Mouse (Mus musculus) testis, postnatal 10 days (tissue): ENCODE results near the gene Mrpl49.

ENCODE experiments used
- DNase-seq: peaks from one replicate; pipeline ENCODE4 v3.0.0; 2021; ENCODE audit warnings: low spot score

Mrpl49 gene

DNA sequence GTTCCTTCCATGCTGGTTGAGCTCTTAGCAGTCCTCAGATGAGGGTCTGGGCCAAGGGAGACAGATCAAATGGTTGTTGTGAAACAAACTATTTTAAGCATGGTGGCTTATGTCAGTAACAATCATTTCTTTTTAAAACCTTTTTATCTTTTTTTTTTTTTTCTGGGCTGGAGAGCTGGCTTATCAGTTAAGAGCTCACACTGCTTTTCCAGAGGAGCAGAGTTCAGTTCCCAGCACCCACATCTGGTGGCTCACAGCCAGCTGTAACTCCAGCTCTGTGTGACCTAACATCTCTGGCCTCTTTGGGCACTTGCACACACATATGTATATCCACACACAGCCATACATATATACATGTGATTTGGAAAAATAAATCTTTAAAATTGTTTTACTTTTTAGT is 19.9 kb downstream of the Mrpl49 start:
- DNase-seq = no peak

DNA sequence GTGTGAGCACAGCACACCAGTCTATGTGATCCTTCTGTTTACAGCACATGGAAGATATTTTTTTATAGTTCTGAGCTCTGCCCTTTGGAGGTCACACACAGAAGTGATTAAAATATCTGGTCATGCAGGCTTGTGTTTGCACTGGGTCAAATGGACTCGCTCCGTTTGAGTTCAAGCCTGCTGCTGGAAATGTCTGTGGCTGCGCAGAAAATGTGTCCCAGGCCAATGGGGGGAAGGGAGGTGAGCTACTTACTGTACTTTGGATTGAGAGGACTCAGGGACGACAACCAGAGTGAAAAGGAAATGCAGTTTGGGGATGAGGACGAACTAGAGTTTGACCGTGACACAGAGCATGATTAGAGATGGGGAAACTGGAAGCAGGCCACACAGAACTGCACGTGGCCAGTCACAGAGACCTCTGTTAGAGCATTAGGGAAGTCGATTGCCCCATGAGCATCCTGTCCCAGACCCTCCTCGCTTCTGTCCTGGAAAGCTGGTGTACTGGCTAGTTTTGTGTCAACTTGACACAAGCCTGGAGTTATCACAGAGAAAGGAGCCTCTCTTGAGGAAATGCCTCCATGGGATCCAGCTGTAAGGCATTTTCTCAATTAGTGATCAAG is 21.5 kb downstream of the Mrpl49 start:
- DNase-seq = no peak

DNA sequence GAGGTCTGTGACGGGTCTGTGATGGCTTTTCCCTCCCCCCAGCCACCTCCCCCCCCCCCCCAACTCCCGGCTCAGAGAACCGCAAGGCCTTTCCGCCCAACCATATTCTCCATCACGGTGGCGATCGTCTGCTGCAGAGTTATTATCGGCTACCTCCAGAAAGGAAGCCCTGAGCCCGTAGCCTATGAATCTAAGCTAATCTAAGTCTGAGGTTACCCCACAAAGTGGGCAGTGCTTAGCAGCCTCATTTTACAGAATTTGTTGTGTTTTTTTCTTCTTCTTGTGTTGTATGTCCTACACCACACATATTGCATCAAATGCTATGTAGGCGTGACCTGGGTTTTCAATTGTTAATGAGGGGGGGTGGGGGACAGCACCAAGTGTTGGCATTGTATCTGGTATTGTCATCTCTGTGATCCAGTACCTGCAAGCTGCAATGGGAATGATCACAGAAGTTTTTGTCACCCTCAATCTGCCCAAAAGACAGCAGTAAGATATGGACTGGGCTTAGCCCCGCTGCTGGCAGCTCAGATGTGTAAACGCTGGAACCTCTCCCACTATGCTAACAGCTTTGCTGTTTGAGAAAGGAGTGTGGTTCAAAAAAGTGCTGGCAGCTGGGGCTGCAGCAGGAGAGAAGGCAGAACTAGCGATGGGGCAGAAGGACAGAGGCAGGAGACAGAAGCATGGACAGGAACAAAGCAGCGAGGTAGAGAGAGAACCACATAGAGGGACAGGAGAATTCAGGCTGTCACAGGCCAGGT is 26.9 kb downstream of the Mrpl49 start:
- DNase-seq = no peak

DNA sequence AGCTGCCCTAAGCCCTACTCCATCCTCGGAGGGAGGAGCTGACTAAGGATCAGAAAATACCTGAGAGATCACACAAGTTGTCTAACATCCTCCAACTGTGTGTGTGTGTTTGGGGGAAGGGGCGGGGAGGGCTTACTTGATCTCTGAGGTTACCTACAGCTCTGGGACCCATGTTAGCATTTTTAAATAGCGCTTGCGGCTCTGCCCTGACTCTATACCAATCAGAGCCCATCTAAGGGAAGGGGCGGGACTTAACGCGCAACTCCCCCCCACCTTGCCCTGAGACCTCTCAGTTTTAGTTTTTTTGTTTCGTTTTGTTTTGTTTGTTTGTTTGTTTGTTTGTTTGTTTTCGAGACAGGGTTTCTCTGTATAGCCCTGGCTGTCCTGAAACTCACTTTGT is 28.2 kb downstream of the Mrpl49 start:
- DNase-seq = no peak

DNA sequence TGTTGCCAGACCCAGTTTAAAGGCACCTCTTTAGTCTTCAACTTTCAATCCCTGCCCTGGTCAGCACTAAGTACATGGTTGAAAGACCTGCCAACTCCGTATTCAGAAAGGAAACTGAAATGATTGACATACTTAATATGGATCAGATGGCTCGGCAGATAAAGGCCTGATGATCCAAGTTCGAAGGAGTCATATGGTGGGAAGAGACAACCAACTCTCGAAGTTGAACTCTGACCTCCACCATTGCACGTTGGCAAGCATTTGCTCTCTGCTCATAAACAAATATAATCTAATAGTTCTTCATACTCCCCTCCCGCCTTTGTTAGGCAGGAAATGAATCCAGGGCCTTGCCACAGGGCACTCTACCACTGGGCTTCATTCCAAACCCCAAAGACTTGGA is 28.6 kb downstream of the Mrpl49 start:
- no peak for DNase-seq

DNA sequence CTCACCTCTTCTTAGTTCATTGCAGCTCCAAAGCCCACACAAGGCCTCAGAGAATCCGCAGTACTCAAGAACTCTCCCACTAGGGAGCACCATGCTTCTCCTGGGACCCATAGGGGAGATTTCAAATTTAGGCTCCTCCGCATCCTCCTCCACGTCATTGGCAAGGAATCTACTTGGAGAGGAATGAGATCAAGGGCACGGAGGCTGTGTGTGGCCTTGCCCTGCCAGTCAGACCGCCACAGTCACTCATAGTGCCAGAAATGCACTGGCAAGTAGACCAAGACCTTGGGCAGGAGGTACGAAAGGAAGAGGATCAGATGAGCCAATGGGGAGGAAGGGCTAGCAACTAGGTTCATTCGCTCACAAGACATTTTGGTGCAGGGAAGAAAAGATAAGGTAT is 33.7 kb downstream of the Mrpl49 start:
- peak; percentile 55 for DNase-seq

DNA sequence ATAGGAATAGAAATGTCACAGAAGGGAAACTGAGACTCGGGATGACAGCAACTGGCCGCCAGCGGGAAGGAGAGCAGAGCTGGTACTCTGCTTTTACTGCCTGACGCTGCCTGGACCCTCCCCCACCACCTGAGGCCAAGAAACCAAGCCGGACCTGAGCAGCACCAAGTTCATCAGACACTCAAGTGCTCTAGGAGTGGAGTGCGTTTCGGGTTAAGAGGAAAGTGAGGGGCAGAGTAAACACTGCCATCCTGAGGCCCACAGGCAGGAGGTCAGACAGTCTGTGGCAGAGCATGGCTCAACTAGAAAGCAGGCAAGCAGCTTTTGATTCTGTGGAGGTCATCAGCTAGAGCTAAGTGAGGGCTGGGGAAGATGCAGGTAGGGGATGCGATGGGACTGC is 34.5 kb downstream of the Mrpl49 start:
- no peak for DNase-seq

DNA sequence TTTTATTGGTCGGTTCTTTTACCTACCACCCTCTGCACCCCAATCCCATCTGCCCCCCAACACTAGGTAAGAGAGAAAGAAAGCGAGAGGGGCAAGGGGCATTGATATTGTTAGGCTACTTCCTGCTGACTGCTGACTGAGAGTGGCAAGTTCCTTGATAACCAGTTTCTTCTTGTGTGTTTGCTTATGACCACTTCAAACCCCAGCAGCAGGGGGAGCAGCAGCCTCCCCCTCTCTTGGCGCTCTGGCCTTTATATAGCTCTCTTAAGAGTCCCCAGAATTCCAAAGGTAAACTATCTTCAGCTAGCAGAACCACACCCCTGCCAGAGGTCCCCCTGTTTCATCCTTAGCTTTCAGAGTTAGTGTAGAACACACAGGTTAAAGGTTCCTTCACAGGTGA is 37.3 kb downstream of the Mrpl49 start:
- no peak for DNase-seq

DNA sequence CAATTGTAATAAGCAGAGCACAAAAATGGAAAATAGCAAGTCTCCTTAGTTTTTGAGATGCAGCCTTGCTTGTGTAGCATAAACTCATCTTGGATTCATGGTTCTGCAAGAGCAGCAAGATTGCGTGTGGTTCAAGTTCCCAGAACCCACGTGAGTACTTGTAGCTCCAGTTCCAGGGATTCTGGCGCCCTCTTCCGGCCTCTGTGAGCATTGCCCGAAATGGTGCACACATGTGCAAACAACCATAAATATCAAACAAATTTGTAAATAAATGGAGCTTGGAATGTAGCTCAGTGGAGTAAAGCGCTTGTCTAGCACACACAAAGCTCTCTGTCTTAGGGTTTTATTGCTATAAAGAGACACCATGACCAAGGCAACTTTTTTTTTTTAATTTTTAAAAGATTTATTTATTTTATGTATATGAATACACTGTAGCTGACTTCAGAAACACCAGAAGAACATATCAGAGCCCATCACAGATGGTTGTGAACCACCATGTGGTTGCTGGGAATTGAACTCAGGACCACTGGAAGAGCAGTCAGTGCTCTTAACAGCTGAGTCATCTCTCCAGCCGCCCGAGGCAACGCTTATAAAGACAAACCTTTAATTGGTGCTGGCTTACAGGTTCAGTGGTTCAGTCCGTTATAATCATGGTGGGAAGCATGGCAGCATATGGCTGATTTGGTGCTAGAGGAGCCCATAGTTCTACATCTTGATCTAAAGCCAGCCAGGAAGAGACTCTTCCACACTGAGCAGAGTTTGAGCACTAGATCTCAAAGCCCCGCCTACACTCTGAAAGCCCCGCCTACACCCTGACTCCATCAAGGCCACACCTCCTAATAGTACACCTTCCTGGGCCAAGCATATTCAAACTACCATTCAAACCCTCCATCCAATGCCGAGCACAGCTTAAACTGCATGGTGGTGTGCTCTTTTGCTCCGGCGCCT is 39.2 kb downstream of the Mrpl49 start:
- peak; percentile 93 for DNase-seq

DNA sequence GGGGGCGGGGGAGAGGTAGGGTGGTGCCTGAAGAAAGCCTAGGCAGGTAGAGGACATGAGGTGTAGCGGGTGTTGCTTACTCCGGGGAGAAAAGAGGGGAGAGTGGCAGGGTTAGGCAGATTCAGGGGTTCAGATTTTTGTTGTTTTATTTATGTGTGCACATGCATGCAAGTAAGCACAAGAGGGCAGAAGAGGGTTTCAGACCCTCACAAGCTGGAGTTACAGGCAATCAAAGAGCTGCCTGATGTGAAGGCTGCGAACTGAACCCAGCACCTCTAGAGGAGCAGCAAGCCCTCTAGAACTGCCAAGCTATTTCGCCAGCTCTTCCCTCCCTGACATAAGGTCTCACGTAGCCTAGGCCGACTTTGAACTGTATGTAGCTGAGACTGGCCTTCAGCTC is 41.1 kb downstream of the Mrpl49 start:
- no peak for DNase-seq

DNA sequence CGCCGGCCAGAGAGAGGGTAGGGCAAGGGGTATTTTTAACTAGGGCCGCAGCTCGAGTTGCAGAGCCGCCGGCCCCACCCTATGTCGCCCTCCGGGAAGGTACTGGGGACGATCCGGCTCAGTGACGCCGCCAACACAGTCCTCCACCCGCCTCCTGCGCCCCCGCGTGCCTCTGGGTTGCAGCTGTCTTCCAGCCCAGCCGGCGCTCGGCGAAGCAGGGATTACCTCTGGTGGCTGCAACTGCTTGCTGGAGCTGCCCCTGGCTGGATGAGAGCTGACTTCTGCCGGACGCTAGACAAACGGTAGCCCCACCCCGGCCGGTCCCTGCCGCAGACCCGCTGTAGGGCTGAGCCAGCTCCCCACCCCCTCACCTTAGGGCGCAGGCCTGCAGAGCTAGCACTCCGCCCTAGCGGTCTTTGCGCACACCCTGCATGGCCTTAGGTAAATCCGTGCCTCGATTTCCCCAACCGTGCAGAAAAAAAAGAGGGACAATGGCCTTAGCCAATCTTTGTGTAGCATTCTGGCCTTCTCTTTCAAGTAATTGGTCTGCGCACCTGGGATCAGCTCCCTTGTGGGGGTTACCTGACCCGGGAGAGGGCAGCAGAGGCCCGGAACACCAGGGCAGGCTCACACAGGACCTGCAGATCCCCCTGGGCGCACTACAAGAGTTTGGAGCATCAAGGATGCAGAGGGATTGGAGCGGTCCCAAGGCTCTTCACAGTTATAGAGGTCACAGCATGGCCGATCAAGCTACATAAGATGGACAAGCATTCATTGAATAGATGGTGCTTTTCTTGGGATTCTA is 41.9 kb downstream of the Mrpl49 start, which contains the start of gene Capn1:
Gene Capn1, minus strand, starts transcription at position 387 of the 805 bp plus-strand sequence.
- DNase-seq = peak; percentile 82

DNA sequence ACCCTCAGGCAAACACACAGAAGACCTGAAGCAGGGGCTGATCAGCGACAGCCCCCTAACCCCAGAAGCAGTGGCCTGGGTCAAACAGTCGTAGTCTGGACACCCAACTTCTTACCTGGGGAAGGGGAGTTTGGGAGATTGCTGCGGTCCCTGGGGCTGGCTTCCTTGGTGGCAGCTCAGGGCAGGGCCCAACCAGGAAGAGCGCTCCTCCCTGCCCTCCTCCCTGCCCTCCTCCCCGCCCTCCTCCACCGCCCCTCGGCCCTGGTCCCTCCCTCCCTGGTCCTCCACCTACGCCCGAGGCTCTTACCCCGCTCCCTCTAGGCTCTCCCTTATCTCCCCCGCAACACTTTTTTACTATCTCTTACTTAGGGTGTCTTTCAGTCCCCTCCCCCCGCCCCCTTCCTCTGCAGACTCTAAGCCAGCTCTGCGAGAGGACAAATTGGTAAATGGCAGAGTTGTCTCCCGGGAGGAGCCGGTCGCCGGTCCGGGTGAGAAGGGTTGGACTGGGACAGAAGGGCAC is 42.5 kb downstream of the Mrpl49 start:
- DNase-seq = peak; percentile 66

DNA sequence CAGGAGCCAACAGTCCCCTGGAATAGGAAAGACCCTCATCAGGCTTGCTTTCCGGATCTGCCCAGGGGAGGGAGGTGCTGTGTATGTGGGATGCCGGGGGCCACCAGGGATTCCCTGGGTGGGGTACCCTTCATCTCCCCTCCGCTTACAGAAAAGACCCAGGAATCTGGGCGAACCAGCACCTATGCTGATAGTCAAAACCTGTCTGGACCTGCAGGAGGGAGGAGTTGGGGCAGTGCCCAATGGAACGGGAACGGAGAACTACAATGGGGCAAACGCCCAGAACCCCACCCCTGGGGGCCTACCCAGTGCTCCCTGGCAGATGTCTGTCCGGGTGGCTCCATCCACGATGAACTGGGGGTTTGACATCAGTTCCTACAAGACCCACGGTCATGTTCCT is 43.9 kb downstream of the Mrpl49 start:
- no peak for DNase-seq

DNA sequence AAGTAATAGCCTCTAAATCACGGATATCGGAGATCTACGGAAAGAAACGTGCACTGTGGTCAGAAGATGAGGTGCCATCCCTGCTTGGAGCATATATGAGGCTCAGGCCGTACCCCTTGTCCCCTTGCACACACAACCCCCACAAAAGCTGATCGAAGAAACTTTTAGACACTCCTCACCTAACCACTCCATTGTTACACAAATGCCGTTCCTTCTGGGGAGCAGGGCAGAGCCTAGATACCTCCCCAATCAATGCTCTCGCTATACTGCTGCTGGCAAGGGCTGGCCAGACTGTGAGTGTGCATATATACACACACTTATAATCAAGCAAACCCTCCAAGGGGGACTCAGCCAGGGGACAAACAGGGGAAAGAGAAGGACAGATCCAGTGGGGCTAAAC is 48.4 kb downstream of the Mrpl49 start:
- no peak for DNase-seq

DNA sequence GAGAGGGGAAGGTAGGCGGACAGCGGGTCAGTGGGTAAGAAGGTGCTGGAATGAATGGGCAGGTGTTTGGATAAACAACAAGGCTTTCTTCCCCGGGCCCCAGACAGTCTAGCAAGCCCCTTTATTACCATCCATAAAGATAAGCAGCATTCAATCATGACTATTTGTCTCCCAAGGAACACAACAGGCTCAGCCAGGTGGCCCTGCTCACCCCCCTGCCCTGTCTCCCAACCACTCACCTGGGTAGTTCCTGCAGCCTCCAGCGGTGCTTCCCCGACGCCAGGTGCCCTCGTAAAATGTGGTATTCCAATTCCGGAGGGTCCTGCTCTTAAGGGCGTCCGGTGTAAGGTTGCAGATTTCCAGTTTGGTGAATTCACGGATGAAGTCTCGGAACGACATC is 50.6 kb downstream of the Mrpl49 start:
- DNase-seq = no peak

DNA sequence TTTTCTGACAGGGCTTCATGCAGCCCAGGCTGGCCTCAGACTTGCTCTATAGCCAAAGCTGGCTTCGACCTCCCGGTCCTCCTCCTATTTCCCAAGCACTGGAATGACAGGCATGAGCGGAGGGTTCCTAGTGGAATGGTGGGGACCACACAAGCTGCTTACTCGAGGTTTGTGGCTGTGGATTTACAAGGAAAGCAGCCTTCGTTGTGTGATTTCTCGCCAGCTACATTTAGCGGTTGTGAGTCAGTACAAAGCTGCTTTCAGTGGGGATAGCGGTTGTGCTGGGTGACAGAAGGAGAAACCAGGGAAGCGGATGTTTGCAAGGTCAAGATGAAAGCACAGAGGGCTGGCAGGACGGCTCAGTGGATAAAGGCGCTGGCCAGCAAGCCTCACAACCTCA is 52.0 kb downstream of the Mrpl49 start:
- DNase-seq = no peak
